Mouse (Mus musculus) naive thymus-derived CD4-positive, alpha-beta T cell, adult 5 months (primary cell): Measurements from ENCODE around the gene Aspn. TPM values are rescaled to one million over a fixed set of nuclear protein-coding genes. Genes with fewer than 3 reads are reported as not detected.

Experiments
- polyA plus RNA-seq: library from polyadenylated mRNA; unstranded; fragments of 100-300 nt; shearing (Covaris generic); gene quantifications from one replicate; pipeline ENCODE4 v1.2.1, GENCODE M21; 2017

Aspn gene
- polyA plus RNA-seq: not detected

DNA sequence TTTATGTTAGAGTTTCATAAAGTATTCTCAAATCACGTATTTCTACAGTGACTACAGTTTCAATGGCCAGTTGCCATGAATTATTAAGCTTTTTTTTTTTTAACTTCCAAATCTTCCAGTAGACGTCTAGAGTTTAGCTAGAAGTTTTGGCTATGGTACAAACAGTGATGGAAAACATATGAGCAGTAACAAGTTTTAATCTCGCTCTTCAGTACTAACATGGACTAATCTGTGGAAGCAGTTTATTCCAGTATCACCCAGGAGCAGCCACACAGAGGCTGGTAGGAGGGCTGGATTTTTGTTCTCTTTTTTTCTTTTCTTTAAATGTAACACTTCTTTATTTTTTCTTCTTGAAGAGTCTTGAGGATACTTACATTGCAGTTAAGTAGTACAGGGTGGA lies at the start of gene Aspn:
Aspn (plus strand) TSS at position 165 of the 400 bp plus-strand sequence.

DNA sequence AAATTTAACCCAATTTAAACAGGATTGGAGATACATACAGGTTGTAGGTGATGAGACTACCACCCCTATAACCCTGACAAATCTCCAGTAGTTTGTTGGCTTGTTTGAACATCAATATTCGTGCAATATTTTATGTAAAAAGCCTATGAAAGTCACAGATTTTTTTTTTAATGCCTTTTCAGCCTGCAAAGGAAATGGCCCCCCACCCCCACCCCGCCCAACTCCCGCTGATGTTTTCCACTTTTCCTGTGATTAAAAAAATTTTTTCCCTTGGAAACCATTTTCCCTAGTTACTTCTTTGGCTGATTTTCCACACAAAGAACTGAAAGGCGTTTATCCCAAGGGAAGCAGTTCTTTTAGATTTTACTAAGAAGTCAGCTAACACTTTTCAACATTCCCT lies 39.7 kb upstream of the Aspn start, which contains the start of gene Ecm2:
Ecm2 (plus strand) TSS at position 301 of the 400 bp plus-strand sequence.

DNA sequence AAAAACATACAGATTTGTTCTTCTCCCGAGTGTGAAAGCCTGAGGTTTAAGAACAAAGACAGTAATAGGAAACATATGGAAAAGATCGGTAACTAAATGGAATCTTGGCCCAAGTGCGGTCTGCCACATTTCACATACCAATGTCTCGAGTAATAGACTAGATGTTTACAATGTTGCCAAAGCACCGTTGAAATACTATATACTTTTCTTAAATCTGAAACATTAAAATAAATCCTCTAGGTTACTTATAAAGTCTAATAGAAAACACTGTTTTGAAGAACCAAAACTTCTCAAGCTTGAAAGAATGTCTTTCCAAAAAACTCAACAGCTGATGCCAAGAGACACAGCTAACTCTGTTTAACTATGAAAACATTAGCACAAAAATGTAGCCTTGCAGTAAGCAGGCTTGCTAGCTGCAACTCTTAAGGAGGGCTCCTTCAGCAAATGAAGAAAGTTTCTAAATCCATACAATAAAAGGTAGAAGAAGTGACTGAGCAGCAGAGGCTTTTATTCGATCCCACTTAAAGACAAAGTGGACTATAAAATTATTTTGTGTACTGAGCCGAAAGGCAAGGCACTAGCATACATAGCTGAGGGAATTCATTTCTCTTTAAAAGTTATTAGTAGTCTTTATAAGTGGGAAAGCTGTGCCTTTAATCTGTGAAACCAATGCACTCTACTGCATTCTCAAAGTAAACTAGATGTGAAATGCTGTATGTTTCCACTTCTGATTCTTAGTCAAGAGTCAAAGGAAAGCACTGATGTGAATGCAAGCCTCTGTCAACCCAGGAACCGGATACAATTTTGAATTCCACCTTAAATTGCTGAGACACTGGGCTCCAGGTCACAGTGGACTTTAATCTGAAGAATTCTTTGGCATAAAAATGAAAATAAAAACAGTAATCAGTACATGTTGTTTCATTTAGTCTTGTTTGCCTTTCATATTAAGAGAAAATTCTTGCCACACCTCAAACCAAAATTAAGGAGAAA lies 37.6 kb downstream of the Aspn start, which contains the start of gene Omd:
Omd (plus strand) TSS at position 922 of the 990 bp plus-strand sequence.

DNA sequence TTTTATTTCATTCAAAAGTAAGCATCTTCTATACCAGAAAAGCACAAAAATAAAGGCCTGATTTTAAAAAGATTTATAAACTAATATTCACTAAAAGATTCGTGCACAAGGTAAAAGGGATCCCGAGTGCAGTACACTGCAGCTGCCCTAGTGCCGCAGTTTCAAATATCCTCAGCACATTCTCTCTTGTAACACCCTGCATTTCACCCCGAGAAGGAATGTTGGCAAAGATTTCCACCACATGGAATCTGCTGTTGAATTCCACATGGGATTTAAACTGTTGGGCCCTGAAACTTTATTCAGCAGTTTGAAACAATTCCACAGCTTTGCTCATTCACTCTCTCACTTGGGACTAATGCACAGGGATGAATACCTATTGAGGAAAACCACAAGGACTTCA lies 63.5 kb downstream of the Aspn start, which contains the start of gene Ogn:
Ogn (plus strand) TSS at position 333 of the 400 bp plus-strand sequence.

Other genes with a start within 250 kb of the Aspn start
- 34.2 TPM for gene Fgd3, start 224.1 kb upstream of the Aspn start, polyA plus RNA-seq
- 27.1 TPM for gene Bicd2, start 202.9 kb upstream of the Aspn start, polyA plus RNA-seq
- gene Ippk, start 123.2 kb upstream of the Aspn start, polyA plus RNA-seq: 15.8 TPM
- gene Tes3-ps, start 51.1 kb upstream of the Aspn start, polyA plus RNA-seq: 2.8 TPM
- gene Ecm2, start 39.6 kb upstream of the Aspn start, polyA plus RNA-seq: 0.12 TPM
- 0.30 TPM for gene Omd, start 38.0 kb downstream of the Aspn start, polyA plus RNA-seq
- gene Ogn, start 63.6 kb downstream of the Aspn start, polyA plus RNA-seq: not detected
- gene Cenpp, start 108.3 kb downstream of the Aspn start, polyA plus RNA-seq: 0.77 TPM
- 50.9 TPM for gene Nol8, start 108.6 kb downstream of the Aspn start, polyA plus RNA-seq
- gene Iars, start 137.7 kb downstream of the Aspn start, polyA plus RNA-seq: 51.4 TPM